Mouse (Mus musculus) E14TG2a.4 (cell line): ENCODE measurements at regions not wholly inside any gene's neighbourhood (a gene's known extent, or its start where the extent isn't known, plus 50 kb on each side); places are given as distances from the start of the nearest gene placed in this dataset.

Experiments used
- H3K27me3 ChIP-seq: 2 replicates; pipeline ENCODE4 v1.6.1; 2014; ENCODE audit warnings: low read length, control low read depth; ENCODE audit not compliant: insufficient read depth
- H3K36me3 ChIP-seq: 2 replicates; pipeline ENCODE4 v1.6.1; 2014; ENCODE audit warnings: low read length, control low read depth; ENCODE audit not compliant: insufficient read depth
- H3K4me1 ChIP-seq: replicated peaks from 2 replicates; pipeline ENCODE4 v1.6.1; 2014; ENCODE audit warnings: low read depth, low read length, control low read depth
- H3K4me3 ChIP-seq: replicated peaks from 2 replicates; pipeline ENCODE4 v1.5.1; 2014; ENCODE audit warnings: mild to moderate bottlenecking, low read length
- H3K9me3 ChIP-seq: 2 replicates; pipeline ENCODE4 v1.6.1; 2014; ENCODE audit warnings: low read length, control low read depth
- CTCF ChIP-seq: conservative IDR thresholded peaks from 2 replicates; pipeline ENCODE4 v1.5.1; 2014; ENCODE audit warnings: low read length
- NANOG ChIP-seq: IDR thresholded peaks from 2 replicates; pipeline ENCODE4 v1.6.1; 2014; ENCODE audit warnings: borderline replicate concordance, low read length, mixed read lengths
- POU5F1 ChIP-seq: IDR thresholded peaks from 2 replicates; pipeline ENCODE4 v1.6.1; 2014; ENCODE audit warnings: low read length, borderline replicate concordance

DNA sequence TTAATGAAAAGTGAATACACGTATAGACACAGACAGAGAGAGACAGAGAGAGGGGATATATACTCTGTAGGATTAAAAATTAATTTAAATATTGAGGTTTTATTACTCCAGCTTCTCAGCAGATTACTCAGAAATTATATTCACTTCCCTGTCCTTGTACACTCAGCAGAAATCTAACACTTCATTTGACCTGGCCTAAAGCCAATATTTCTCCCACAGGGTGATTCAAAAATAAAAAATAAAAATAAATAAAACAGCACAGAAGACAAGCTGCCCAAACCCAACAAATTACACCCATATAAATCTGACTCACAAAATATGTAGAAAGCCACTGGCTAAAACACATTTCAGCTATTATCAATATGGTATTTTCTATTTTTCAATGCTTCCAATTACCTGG, 334.8 kb downstream of the Gm11361 start:
- no peaks in the 10 kb centered on the region for H3K36me3 ChIP-seq
- H3K4me1 ChIP-seq = peaks cover 12% of the 10 kb centered on the region; the same call in 1 of the 2 replicates
- peaks cover 7% of the 10 kb centered on the region; the same call in 1 of the 2 replicates for H3K9me3 ChIP-seq
- TF ChIP-seq NANOG (no peak), POU5F1 (no peak)
- no peaks in the 10 kb centered on the region for H3K27me3 ChIP-seq
- H3K4me3 ChIP-seq = no peak overlapping the region

DNA sequence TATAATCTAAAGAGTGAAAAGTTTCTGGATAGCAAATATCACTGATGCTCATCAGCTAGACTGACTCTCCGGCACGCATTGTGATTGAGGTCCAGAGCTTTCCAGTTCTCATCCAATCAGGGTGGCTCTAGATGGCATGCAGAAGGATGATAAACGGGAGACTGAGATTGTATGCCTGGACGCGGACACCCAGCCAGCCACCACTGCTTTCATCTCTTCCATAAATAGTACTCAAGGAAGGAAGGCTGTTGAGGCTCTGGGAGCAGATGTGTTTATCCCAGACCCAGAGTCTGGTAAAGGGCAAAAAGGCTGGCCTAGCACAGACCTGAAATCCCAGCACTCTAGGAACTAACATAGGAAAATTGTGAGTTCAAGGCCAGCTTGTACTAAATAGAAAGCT, 330.6 kb downstream of the Gm11361 start:
- TF ChIP-seq POU5F1 = no peak

DNA sequence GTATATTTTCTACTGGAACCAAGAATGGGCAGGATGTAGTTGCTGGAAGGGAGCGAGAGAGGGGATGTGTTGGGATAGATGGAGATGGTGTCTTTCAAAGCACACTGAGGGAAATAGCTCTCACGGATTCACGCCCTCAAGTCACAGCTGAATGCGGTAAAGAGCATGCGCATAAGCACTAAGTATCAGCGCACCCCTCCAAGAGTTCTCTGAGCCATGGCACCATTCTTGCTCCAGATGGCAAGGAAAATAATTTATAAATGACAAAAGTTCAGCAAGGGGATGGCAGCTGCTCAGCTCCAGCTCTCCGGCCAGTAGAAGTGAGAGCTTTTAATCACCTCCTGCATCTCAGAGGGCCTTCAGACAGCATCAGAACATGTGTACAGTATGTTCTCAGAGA, 329.4 kb downstream of the Gm11361 start:
- TF ChIP-seq NANOG (no peak), CTCF (no peak), POU5F1 (no peak)
- H3K9me3 ChIP-seq = no peaks in the 10 kb centered on the region
- H3K36me3 ChIP-seq = no peaks in the 10 kb centered on the region
- H3K4me3 ChIP-seq = no peak overlapping the region
- no peaks in the 10 kb centered on the region for H3K27me3 ChIP-seq
- H3K4me1 ChIP-seq = peaks cover 15% of the 10 kb centered on the region; the same call in 1 of the 2 replicates

More for the DNA sequence above, 330.6 kb downstream of the Gm11361 start:
- Histone ChIP-seq H3K9me3 (no peaks in the 10 kb centered on the region), H3K27me3 (no peaks in the 10 kb centered on the region), H3K36me3 (no peaks in the 10 kb centered on the region), H3K4me1 (peaks cover 15% of the 10 kb centered on the region; the same call in 1 of the 2 replicates), H3K4me3 (no peak overlapping the region)

- Histone ChIP-seq H3K4me1 (peaks cover 15% of the 10 kb centered on the region; the same call in 1 of the 2 replicates), H3K4me3 (no peak overlapping the region), H3K27me3 (no peaks in the 10 kb centered on the region), H3K9me3 (no peaks in the 10 kb centered on the region), H3K36me3 (no peaks in the 10 kb centered on the region)
- TF ChIP-seq CTCF = no peak
- TF ChIP-seq NANOG = no peak
- no peak for TF ChIP-seq POU5F1
Measured at GRCm38 (mm10) chr13:28586140-28586539, 328.8 kb downstream of the Gm11361 start.

GRCm38 (mm10) chr13:28583617-28584016, 326.3 kb downstream of the Gm11361 start:
- Histone ChIP-seq H3K4me3 (no peak overlapping the region), H3K36me3 (no peaks in the 10 kb centered on the region), H3K27me3 (no peaks in the 10 kb centered on the region), H3K4me1 (peaks cover 3% of the 10 kb centered on the region; the same call in 1 of the 2 replicates), H3K9me3 (no peaks in the 10 kb centered on the region)
- TF ChIP-seq POU5F1 (no peak), CTCF (no peak), NANOG (no peak)

DNA sequence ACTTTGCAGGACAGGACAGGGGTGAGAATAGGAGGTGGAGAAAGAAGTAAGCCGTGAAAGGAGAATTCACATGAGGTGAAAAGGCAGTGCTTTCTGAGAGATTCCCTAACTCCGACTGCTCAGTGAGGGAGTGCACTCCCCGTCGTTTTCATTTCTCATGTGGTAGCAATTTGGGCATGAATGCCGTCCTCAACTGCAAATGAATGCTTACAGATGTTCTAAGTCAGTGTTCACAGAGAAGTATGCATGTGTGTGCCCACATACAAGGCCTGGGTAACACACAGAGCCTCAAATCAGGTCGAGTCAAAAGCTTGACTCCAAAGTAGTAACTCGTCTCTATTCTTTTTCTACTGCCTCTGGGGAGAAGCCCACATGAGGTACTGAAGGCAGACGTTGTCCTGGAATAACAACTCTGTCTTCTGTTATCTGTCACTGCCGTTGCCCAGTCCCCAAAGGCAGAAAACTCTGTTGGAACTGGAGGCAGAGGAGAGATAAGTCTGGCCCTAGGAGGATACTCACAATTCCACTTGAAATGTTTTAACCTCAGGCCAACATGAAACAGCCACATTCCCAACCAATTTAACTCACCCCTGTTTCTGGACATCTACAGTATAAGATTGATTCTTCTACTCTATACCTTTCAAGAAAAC, 318.0 kb downstream of the Gm11361 start:
- H3K4me3 ChIP-seq = no peak overlapping the region
- no peaks in the 10 kb centered on the region for H3K36me3 ChIP-seq
- H3K9me3 ChIP-seq = peaks cover 9% of the 10 kb centered on the region; the same call in 1 of the 2 replicates
- no peaks in the 10 kb centered on the region for H3K4me1 ChIP-seq
- TF ChIP-seq NANOG (no peak), CTCF (no peak), POU5F1 (no peak)
- no peaks in the 10 kb centered on the region for H3K27me3 ChIP-seq

- Histone ChIP-seq H3K9me3 (peaks cover 9% of the 10 kb centered on the region; the same call in 1 of the 2 replicates), H3K4me3 (no peak overlapping the region), H3K36me3 (no peaks in the 10 kb centered on the region), H3K27me3 (no peaks in the 10 kb centered on the region), H3K4me1 (no peaks in the 10 kb centered on the region)
- TF ChIP-seq CTCF (no peak), NANOG (no peak), POU5F1 (no peak)
Measured at GRCm38 (mm10) chr13:28573364-28573763, 316.0 kb downstream of the Gm11361 start.

DNA sequence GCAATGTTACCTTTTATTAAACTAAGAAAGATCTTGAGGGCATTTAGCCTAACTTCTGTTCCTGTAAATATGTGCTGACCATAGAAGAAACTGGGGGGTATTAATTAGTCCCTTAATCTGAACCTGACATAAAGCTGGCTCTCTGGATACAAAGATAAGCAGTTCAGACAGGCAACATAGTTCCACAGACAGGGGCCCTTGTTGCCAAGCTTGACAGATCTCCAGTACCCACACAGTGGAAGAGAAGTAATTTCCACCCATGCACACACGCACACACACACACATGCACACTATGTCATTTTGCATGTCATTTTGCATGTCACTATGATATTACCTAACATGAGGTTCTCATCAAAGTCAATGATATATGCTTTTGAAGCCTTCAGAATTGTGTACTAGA, 315.1 kb downstream of the Gm11361 start:
- H3K4me1 ChIP-seq = no peaks in the 10 kb centered on the region
- no peaks in the 10 kb centered on the region for H3K36me3 ChIP-seq
- peaks cover 9% of the 10 kb centered on the region; the same call in 1 of the 2 replicates for H3K9me3 ChIP-seq
- no peak overlapping the region for H3K4me3 ChIP-seq
- TF ChIP-seq NANOG (no peak), POU5F1 (no peak), CTCF (no peak)
- H3K27me3 ChIP-seq = no peaks in the 10 kb centered on the region

GRCm38 (mm10) chr13:28571716-28572115, 314.4 kb downstream of the Gm11361 start:
- Histone ChIP-seq H3K36me3 (no peaks in the 10 kb centered on the region), H3K4me1 (no peaks in the 10 kb centered on the region), H3K27me3 (no peaks in the 10 kb centered on the region), H3K4me3 (no peak overlapping the region), H3K9me3 (peaks cover 9% of the 10 kb centered on the region; the same call in 1 of the 2 replicates)
- no peak for TF ChIP-seq NANOG
- no peak for TF ChIP-seq POU5F1
- no peak for TF ChIP-seq CTCF

DNA sequence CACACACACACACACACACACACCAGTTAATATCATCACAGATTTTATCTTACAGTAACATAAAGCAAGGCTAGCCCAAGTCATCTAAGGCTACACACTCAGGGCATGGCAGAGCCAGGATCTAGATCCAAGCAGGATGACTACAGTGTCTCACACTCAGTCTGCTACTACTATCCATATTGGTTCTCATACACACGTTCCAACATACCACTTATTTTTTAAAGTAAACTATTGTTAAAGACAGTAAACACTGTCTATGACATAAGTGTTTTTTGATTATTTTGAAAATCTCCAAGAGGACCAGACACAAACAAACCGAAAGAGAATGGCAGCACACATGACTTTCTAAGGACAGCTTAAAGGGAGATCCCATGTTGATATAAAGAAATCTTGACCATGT, 306.3 kb downstream of the Gm11361 start:
- H3K27me3 ChIP-seq = no peaks in the 10 kb centered on the region
- no peaks in the 10 kb centered on the region for H3K36me3 ChIP-seq
- H3K9me3 ChIP-seq = no peaks in the 10 kb centered on the region
- TF ChIP-seq POU5F1 (no peak), NANOG (no peak)
- 0 out of 2 replicates have a peak, but pooled peaks cover 5% of the 10 kb centered on the region for H3K4me1 ChIP-seq
- H3K4me3 ChIP-seq = no peak overlapping the region
